Mouse (Mus musculus): ENCODE results near the gene Ftsj3. TPM values are rescaled to one million over a fixed set of nuclear protein-coding genes. Genes with fewer than 3 reads are reported as not detected.

The Ftsj3 gene
- total and polyA plus RNA-seq, 2 experiments from 2014 or later = 27.9 to 46.9 TPM

DNA sequence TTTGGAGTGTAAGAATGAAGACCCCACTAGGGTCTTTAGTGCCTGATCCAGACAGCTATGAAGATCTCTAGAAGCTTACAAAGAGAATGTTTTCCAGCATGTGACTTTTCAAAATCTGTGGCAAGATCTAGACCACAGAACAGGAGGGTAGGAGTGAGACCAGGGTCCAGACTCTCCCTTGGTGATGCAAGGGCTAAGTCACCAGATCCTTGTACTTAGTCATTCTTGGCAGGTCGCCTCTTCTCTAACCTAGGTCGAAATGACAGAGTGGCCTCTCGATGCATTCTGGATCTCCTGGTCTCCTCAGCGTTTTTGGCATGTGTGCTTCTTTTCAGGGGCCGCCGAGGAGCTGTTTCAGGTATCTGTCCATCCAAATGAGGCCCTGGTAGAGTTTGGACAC is 26.6 kb upstream of the Ftsj3 start:
- H3K36me3 ChIP-seq (ENCODE audit: insufficient read depth, low read length) = no peaks in the 10 kb centered on the region
- no peaks in the 10 kb centered on the region for H3K9me3 ChIP-seq (ENCODE audit: low read length)
- H3K27ac ChIP-seq (ENCODE audit: low read depth, low read length) = no peak overlapping the region
- WGBS = 84% methylated on average over 6 of the region's 6 CpGs
- H3K27me3 ChIP-seq (ENCODE audit: insufficient read depth, low read length) = no peaks in the 10 kb centered on the region
- no peak for DNase-seq (ENCODE audit: low spot score)
- no peak for ATAC-seq (ENCODE audit: low FRiP score)
- TF ChIP-seq CTCF (IDR thresholded peaks at IDR 0.05) = no peak
- no peak overlapping the region for H3K4me2 ChIP-seq (ENCODE audit: low read depth, low read length, poor library complexity, severe bottlenecking)
- no peaks in the 10 kb centered on the region for H3K4me1 ChIP-seq (ENCODE audit: insufficient read depth, low read length)
- H3K4me3 ChIP-seq (ENCODE audit: low read depth, low read length) = no peak overlapping the region
- H3K9ac ChIP-seq (replicated peaks; ENCODE audit: low read length, poor library complexity, severe bottlenecking) = no peak overlapping the region

DNA sequence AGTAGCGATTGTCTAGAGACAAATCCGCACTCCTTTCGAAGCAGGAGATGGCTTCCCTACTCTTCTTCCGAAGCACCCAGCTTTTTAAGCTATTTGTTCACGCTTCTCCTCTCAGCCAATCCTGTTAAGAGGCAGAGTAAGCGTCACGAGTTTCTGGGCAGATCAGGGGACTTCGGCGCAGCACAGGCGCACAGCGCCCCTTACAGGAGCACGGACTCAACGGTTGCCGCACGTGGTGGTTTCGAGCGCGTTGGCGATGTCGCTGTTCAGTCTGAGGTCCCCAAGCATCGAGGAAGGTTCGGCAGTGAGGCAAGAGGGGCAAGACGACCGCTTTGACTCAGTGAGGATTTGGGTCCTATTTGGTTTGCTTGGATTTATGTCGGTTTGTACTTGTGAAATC is 20.6 kb upstream of the Ftsj3 start, which contains the start of gene Tcam1:
Gene Tcam1 (plus strand): TSS at position 219 of the 400 bp plus-strand sequence.
- DNase-seq (ENCODE audit: low spot score) = peak; percentile 96
- H3K36me3 ChIP-seq (ENCODE audit: insufficient read depth, low read length) = no peaks in the 10 kb centered on the region
- H3K4me3 ChIP-seq (ENCODE audit: low read depth, low read length) = 0 out of 2 replicates have a peak within 1 kb of the TSS, but pooled peaks have one; percentile 0
- H3K9me3 ChIP-seq (ENCODE audit: low read length) = no peaks in the 10 kb centered on the region
- H3K4me1 ChIP-seq (ENCODE audit: insufficient read depth, low read length) = peaks cover 8% of the 10 kb centered on the region
- H3K9ac ChIP-seq (replicated peaks; ENCODE audit: low read length, poor library complexity, severe bottlenecking) = no peak within 1 kb of the TSS
- 6% methylated on average over 25 of the region's 25 CpGs for WGBS
- peak; percentile 75 for ATAC-seq (ENCODE audit: low FRiP score)
- no peaks in the 10 kb centered on the region for H3K27me3 ChIP-seq (ENCODE audit: insufficient read depth, low read length)
- no peak within 1 kb of the TSS for H3K27ac ChIP-seq (ENCODE audit: low read depth, low read length)
- TF ChIP-seq CTCF (IDR thresholded peaks at IDR 0.05) = peak; percentile 95
- peak within 1 kb of the TSS; percentile 40 for H3K4me2 ChIP-seq (ENCODE audit: low read depth, low read length, poor library complexity, severe bottlenecking)

DNA sequence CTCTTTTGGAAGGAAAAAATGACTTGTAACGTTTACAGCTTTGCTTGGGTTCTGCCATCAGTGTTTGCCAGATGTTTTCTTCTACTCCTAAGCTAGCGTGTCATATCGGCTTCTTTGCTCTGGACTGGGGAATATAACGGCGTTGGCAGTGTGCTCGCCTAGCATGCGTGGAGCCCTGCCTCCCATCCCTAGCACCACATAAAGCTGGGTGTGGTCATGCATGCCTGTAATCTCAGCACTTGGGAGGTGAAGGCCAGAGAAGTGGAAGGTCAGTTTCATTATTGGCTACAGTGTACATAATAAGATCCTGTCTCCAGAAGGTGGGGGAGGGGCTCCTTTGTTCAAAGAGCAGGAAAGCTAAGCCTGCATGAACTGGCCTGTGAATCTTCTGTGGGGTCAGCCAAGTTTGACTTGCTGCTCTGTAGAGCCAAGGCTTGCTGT is 19.1 kb upstream of the Ftsj3 start:
- Histone ChIP-seq H3K27me3 (ENCODE audit: insufficient read depth, low read length) (no peaks in the 10 kb centered on the region), H3K36me3 (ENCODE audit: insufficient read depth, low read length) (no peaks in the 10 kb centered on the region), H3K4me2 (ENCODE audit: low read depth, low read length, poor library complexity, severe bottlenecking) (no peak overlapping the region), H3K9ac (replicated peaks; ENCODE audit: low read length, poor library complexity, severe bottlenecking) (no peak overlapping the region), H3K27ac (ENCODE audit: low read depth, low read length) (no peak overlapping the region), H3K4me1 (ENCODE audit: insufficient read depth, low read length) (peaks cover 12% of the 10 kb centered on the region), H3K4me3 (ENCODE audit: low read depth, low read length) (no peak overlapping the region), H3K9me3 (ENCODE audit: low read length) (no peaks in the 10 kb centered on the region)
- no peak for TF ChIP-seq CTCF (IDR thresholded peaks at IDR 0.05)
- DNase-seq (ENCODE audit: low spot score) = no peak
- 87% methylated on average over 7 of the region's 7 CpGs for WGBS
- ATAC-seq (ENCODE audit: low FRiP score) = no peak

DNA sequence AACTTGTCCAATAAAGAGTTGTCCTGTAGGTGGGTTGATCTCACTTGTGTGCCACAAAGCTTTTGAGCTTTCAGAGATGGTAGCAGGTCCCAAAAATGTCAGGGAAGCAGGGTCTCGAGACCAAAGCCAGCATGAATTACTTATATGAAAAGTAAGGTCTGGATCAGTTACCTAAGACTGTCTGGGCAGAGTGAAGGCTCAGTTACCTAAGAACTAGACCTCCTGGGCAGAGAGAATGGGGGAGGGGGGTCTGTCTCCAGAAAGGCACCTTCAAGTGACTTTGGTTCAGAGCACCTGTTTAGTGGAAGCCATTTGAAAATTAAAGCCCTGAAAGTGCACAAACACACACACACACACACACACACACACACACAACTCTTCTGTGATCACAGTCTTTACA is 18.5 kb upstream of the Ftsj3 start:
- no peak for TF ChIP-seq CTCF (IDR thresholded peaks at IDR 0.05)
- no peak overlapping the region for H3K4me3 ChIP-seq (ENCODE audit: low read depth, low read length)
- no peaks in the 10 kb centered on the region for H3K36me3 ChIP-seq (ENCODE audit: insufficient read depth, low read length)
- no peak for ATAC-seq (ENCODE audit: low FRiP score)
- H3K27ac ChIP-seq (ENCODE audit: low read depth, low read length) = no peak overlapping the region
- WGBS = 88% methylated on average over 1 of the region's 1 CpGs
- H3K4me2 ChIP-seq (ENCODE audit: low read depth, low read length, poor library complexity, severe bottlenecking) = no peak overlapping the region
- H3K9me3 ChIP-seq (ENCODE audit: low read length) = no peaks in the 10 kb centered on the region
- DNase-seq (ENCODE audit: low spot score) = no peak
- H3K27me3 ChIP-seq (ENCODE audit: insufficient read depth, low read length) = no peaks in the 10 kb centered on the region
- peaks cover 12% of the 10 kb centered on the region for H3K4me1 ChIP-seq (ENCODE audit: insufficient read depth, low read length)
- no peak overlapping the region for H3K9ac ChIP-seq (replicated peaks; ENCODE audit: low read length, poor library complexity, severe bottlenecking)

DNA sequence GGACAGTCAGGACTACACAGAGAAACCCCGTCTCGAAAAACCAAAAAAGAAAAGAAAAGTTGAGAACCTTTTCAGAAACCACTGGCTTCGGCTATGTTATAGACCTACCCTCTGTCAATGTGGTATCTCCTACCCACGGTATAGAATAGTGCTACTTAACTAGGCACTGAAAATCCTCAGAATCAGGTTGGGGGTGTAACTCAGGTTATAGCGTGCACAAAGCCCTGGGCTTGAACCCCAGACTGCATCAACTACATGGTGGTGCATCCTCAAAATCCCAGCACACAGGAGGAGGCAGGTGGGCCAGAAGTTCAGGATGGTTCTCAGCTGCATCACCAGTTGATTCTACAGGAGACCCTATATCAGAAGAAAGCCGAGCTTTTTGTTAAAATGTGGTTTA is 17.9 kb upstream of the Ftsj3 start:
- H3K27me3 ChIP-seq (ENCODE audit: insufficient read depth, low read length) = no peaks in the 10 kb centered on the region
- peaks cover 15% of the 10 kb centered on the region for H3K4me1 ChIP-seq (ENCODE audit: insufficient read depth, low read length)
- DNase-seq (ENCODE audit: low spot score) (no peak), ATAC-seq (ENCODE audit: low FRiP score) (no peak)
- no peaks in the 10 kb centered on the region for H3K36me3 ChIP-seq (ENCODE audit: insufficient read depth, low read length)
- over 99% methylated on average over 6 of the region's 6 CpGs for WGBS
- TF ChIP-seq CTCF (IDR thresholded peaks at IDR 0.05) = no peak
- H3K27ac ChIP-seq (ENCODE audit: low read depth, low read length) = no peak overlapping the region
- peak overlapping the region; percentile 87; the same call in 1 of the 2 replicates for H3K4me2 ChIP-seq (ENCODE audit: low read depth, low read length, poor library complexity, severe bottlenecking)
- H3K9me3 ChIP-seq (ENCODE audit: low read length) = no peaks in the 10 kb centered on the region
- no peak overlapping the region for H3K4me3 ChIP-seq (ENCODE audit: low read depth, low read length)
- no peak overlapping the region for H3K9ac ChIP-seq (replicated peaks; ENCODE audit: low read length, poor library complexity, severe bottlenecking)

DNA sequence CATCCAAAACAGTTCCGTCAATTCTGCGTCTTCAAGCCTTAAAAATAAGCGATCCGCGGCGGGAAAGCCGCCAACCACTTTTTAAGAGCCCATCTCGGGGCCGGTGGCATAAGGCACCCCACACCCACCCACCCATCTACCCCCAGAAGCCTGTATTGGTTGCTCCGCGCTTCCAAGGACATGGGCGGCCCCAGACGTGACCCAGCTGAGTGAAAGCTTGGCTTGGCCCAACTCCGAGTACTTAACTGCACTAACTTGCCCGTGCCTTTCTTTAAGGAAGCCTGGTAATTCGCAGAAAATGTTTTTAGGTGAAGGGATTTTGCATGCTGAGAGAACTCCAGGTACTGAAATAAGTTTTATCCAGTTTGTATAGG is 17.4 kb upstream of the Ftsj3 start:
- 16% methylated on average over 16 of the region's 16 CpGs for WGBS

More for the DNA sequence above, 17.4 kb upstream of the Ftsj3 start:
- Histone ChIP-seq H3K27me3 (ENCODE audit: insufficient read depth, low read length) (no peaks in the 10 kb centered on the region), H3K27ac (ENCODE audit: low read depth, low read length) (peak overlapping the region; percentile 72), H3K9me3 (ENCODE audit: low read length) (no peaks in the 10 kb centered on the region), H3K36me3 (ENCODE audit: insufficient read depth, low read length) (no peaks in the 10 kb centered on the region), H3K9ac (replicated peaks; ENCODE audit: low read length, poor library complexity, severe bottlenecking) (peak overlapping the region; percentile 92), H3K4me1 (ENCODE audit: insufficient read depth, low read length) (peaks cover 15% of the 10 kb centered on the region), H3K4me3 (ENCODE audit: low read depth, low read length) (peak overlapping the region; percentile 94), H3K4me2 (ENCODE audit: low read depth, low read length, poor library complexity, severe bottlenecking) (peak overlapping the region; percentile 87)
- DNase-seq (ENCODE audit: low spot score) = no peak
- TF ChIP-seq CTCF (IDR thresholded peaks at IDR 0.05) = no peak
- ATAC-seq (ENCODE audit: low FRiP score) = 0 out of 2 replicates have a peak, but pooled peaks have one; percentile 11

Data from midbrain, postnatal 0 days (tissue).